Mouse (Mus musculus) olfactory bulb, adult 2 months (tissue): ENCODE data around the gene Rdh7. TPM values are rescaled to one million over a fixed set of nuclear protein-coding genes. Genes with fewer than 3 reads are reported as not detected.

ENCODE experiments used
- H3K27ac ChIP-seq: fragments of 200-500 bp; 2 replicates; pipeline ENCODE4 v1.5.1; 2012; ENCODE audit warnings: low read depth, low read length; ENCODE audit not compliant: insufficient read depth
- H3K4me1 ChIP-seq: fragments of 200-500 bp; 2 replicates; pipeline ENCODE4 v1.6.1; 2012; ENCODE audit warnings: low read length; ENCODE audit not compliant: control insufficient read depth, insufficient read depth
- H3K4me3 ChIP-seq: fragments of 200-500 bp; 2 replicates; pipeline ENCODE4 v1.5.1; 2012; ENCODE audit warnings: mild to moderate bottlenecking, low read depth, low read length, moderate library complexity; ENCODE audit not compliant: insufficient read depth
- CTCF ChIP-seq: fragments of 200-500 bp; IDR thresholded peaks from 2 replicates; pipeline ENCODE4 v1.5.1; 2012; ENCODE audit warnings: low read depth, mild to moderate bottlenecking, low read length, moderate library complexity; ENCODE audit not compliant: insufficient read depth
- POLR2A ChIP-seq: fragments of 200-500 bp; IDR thresholded peaks from 2 replicates; pipeline ENCODE4 v1.6.1; 2012; ENCODE audit warnings: mild to moderate bottlenecking, low read depth, low read length, moderate library complexity; ENCODE audit not compliant: insufficient read depth
- WGBS: fragments of 180-500 bp; shearing (Covaris S2); methylation state at CpG from one replicate; pipeline ENCODE4 v1.1.7; 2018; 5-methylcytosine and 5-hydroxymethylcytosine counted together
- polyA plus RNA-seq: library from polyadenylated mRNA; stranded (reverse); fragments of >200 nt; gene quantifications from 2 replicates; pipeline ENCODE4 v1.2.4, GENCODE M21; 2012; ENCODE audit warnings: low replicate concordance; ENCODE audit not compliant: missing spikeins, insufficient read depth, insufficient read length

Rdh7 gene
- not detected in 2 replicates for polyA plus RNA-seq

GRCm38 (mm10) chr10:127888605-127889004, at the start of gene Rdh7:
Gene Rdh7, minus strand, starts transcription at chr10:127888817.
- Histone ChIP-seq H3K27ac (no peak within 1 kb of the TSS), H3K4me1 (no peaks in the 10 kb centered on the region), H3K4me3 (no peak within 1 kb of the TSS)
- TF ChIP-seq POLR2A (no peak), CTCF (no peak)

- Histone ChIP-seq H3K4me3 (no peak overlapping the region), H3K27ac (no peak overlapping the region), H3K4me1 (no peaks in the 10 kb centered on the region)
- TF ChIP-seq CTCF, result no peak
- no peak for TF ChIP-seq POLR2A
- WGBS, result 0% methylated on average over 2 of the region's 2 CpGs
Measured at GRCm38 (mm10) chr10:127937428-127938010, 48.9 kb upstream of the Rdh7 start.

GRCm38 (mm10) chr10:127936747-127937409, 48.3 kb upstream of the Rdh7 start:
- Histone ChIP-seq H3K4me1 (no peaks in the 10 kb centered on the region), H3K4me3 (no peak overlapping the region), H3K27ac (no peak overlapping the region)
- TF ChIP-seq POLR2A (no peak), CTCF (no peak)
- 74% methylated on average over 19 of the region's 19 CpGs for WGBS

GRCm38 (mm10) chr10:127936271-127936670, 47.7 kb upstream of the Rdh7 start:
- H3K4me3 ChIP-seq, result no peak overlapping the region
- 39% methylated on average over 8 of the region's 8 CpGs for WGBS
- H3K27ac ChIP-seq, result no peak overlapping the region
- no peaks in the 10 kb centered on the region for H3K4me1 ChIP-seq
- TF ChIP-seq CTCF (no peak), POLR2A (no peak)

GRCm38 (mm10) chr10:127932290-127932926, 43.8 kb upstream of the Rdh7 start:
- H3K27ac ChIP-seq, result no peak overlapping the region
- WGBS, result 55% methylated on average over 8 of the region's 8 CpGs
- no peaks in the 10 kb centered on the region for H3K4me1 ChIP-seq
- TF ChIP-seq POLR2A (no peak), CTCF (no peak)
- no peak overlapping the region for H3K4me3 ChIP-seq

GRCm38 (mm10) chr10:127927737-127928136, 39.1 kb upstream of the Rdh7 start:
- no peak for TF ChIP-seq CTCF
- no peak for TF ChIP-seq POLR2A
- 56% methylated on average over 2 of the region's 2 CpGs for WGBS
- Histone ChIP-seq H3K4me1 (no peaks in the 10 kb centered on the region), H3K27ac (no peak overlapping the region), H3K4me3 (no peak overlapping the region)

GRCm38 (mm10) chr10:127924597-127925378, 36.2 kb upstream of the Rdh7 start:
- Histone ChIP-seq H3K4me3 (no peak overlapping the region), H3K27ac (no peak overlapping the region), H3K4me1 (no peaks in the 10 kb centered on the region)
- no peak for TF ChIP-seq CTCF
- TF ChIP-seq POLR2A, result no peak
- WGBS, result 78% methylated on average over 7 of the region's 7 CpGs

- Histone ChIP-seq H3K4me3 (no peak overlapping the region), H3K4me1 (no peaks in the 10 kb centered on the region), H3K27ac (no peak overlapping the region)
- WGBS, result 93% methylated on average over 8 of the region's 8 CpGs
- TF ChIP-seq CTCF (no peak), POLR2A (no peak)
Measured at GRCm38 (mm10) chr10:127923024-127923423, 34.4 kb upstream of the Rdh7 start.
